Mouse (Mus musculus) lung, adult 2 months (tissue): ENCODE data around the gene Siah2. TPM values are rescaled to one million over a fixed set of nuclear protein-coding genes. Genes with fewer than 3 reads are reported as not detected.
A peak's percentile ranks its signal among the peaks of the same experiment; 100 is the strongest.

Experiments used
- DNase-seq: peaks from one replicate; pipeline ENCODE4 v3.0.0; 2022
- H3K4me1 ChIP-seq: fragments of 200-500 bp; 2 replicates; pipeline ENCODE4 v1.6.1; 2011; ENCODE audit warnings: low read length; ENCODE audit not compliant: control insufficient read depth, insufficient read depth
- H3K4me3 ChIP-seq: fragments of 200-500 bp; replicated peaks from 2 replicates; pipeline ENCODE3; 2011; ENCODE audit warnings: low read depth, mild to moderate bottlenecking, control low read depth, low read length; ENCODE audit errors: extremely low read depth
- CTCF ChIP-seq: fragments of 200-500 bp; IDR thresholded peaks from 2 replicates; pipeline ENCODE4 v1.5.1; 2011; ENCODE audit warnings: mild to moderate bottlenecking, low read length, control low read depth; ENCODE audit not compliant: insufficient read depth
- POLR2A ChIP-seq: fragments of 200-500 bp; IDR thresholded peaks from 2 replicates; pipeline ENCODE4 v1.6.1; 2011; ENCODE audit warnings: low read depth, mild to moderate bottlenecking, control low read depth, low read length, borderline replicate concordance; ENCODE audit errors: extremely low read depth
- WGBS: fragments of 180-500 bp; shearing (Covaris S2); methylation state at CpG from one replicate; pipeline ENCODE4 v1.1.7; 2018; 5-methylcytosine and 5-hydroxymethylcytosine counted together
- polyA plus RNA-seq: library from polyadenylated mRNA; depleted of rRNA; stranded (reverse); fragments of >200 nt; gene quantifications from 2 replicates; pipeline ENCODE4 v1.2.3, GENCODE M21; 2012

Siah2 gene
- polyA plus RNA-seq, 1 experiment, result 14.4 TPM

DNA sequence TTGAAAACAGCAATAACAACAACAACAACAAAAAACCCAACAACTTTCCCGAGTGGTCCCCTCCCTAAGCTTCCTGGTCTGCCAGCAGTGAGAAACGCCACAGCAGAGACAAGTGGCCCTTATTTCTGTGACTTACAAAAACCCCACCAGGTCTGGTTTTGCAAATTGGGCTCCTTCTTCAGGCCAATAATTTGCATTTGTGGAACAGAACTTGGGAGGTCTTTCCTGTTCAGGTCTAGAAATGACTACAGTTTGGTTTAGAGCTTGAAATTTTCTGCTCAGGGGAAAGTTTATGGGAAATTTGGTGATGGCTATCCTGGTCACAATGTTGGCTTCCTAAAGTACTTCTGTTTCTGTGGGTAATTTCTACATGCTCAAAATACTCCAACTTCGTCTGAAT is 4.6 kb upstream of the Siah2 start:
- no peak overlapping the region for H3K4me3 ChIP-seq
- H3K4me1 ChIP-seq, result peaks cover 2% of the 10 kb centered on the region; the same call in 1 of the 2 replicates
- DNase-seq, result no peak
- WGBS, result 65% methylated on average over 3 of the region's 3 CpGs
- TF ChIP-seq CTCF (no peak), POLR2A (no peak)

DNA sequence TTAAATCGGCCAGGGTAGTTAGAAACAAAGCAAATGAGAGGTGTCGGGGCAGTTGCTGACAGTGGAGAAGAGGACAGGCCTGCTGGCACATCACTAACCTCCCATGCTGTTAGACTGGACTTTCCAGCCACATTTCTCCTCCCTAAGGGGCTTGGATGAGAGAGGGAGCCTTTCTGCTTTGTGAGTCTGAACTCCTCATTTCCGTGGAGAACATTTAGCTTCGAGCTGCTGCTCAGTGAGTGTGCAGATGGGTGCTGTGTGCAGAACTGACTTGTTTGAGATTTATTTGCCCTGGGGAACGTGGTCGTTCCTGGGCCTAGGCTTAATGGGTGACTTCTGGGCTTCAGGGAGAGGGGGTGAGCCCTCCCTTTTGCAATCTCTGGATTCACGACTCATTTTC is 3.3 kb upstream of the Siah2 start:
- no peak for DNase-seq
- 51% methylated on average over 7 of the region's 7 CpGs for WGBS
- TF ChIP-seq CTCF, result no peak
- TF ChIP-seq POLR2A, result no peak

DNA sequence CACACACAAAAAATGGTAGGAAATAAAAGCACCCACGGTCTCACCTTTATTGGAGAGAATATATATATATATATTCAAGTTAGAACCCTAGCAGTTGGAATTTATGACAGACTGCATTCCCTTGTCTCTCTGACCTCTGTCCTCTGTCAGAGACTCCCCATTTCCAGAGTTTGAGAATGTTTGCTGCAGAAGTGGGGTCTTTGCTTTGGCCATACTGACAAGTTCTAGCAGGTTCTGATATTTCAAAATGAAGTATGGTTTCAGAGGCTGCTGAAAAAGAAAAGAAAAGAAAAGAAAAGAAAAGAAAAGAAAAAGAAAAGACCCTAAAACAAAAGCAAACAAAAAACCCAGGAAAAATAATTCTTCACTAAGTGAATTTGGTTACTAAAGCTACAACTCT is 2.8 kb upstream of the Siah2 start:
- Histone ChIP-seq H3K4me3 (no peak overlapping the region), H3K4me1 (peaks cover 2% of the 10 kb centered on the region; the same call in 1 of the 2 replicates)
- TF ChIP-seq CTCF (no peak), POLR2A (no peak)
- DNase-seq, result no peak
- WGBS, result 83% methylated on average over 1 of the region's 1 CpGs

More for the DNA sequence above, 3.3 kb upstream of the Siah2 start:
- Histone ChIP-seq H3K4me3 (no peak overlapping the region), H3K4me1 (peaks cover 2% of the 10 kb centered on the region; the same call in 1 of the 2 replicates)

DNA sequence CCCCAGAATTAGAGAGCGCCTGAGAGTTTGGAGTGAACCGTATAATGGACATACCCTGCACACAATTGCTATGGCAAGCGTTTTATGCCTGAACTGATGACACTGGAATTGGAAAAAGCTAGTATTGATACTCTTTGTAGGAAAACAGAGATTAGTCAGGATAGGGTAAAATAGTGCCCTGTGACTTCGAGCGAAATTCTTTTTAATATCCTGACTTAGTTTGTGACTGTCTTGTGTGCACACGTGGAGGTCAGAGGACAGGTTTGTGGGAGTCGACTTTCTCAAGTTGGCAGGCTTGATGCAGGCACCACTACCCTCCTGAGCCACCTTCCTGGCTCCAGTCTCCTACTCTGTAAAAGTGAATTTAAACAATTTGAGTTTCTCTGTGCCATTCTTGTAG is 1.1 kb upstream of the Siah2 start:
- 76% methylated on average over 7 of the region's 7 CpGs for WGBS
- DNase-seq, result no peak

DNA sequence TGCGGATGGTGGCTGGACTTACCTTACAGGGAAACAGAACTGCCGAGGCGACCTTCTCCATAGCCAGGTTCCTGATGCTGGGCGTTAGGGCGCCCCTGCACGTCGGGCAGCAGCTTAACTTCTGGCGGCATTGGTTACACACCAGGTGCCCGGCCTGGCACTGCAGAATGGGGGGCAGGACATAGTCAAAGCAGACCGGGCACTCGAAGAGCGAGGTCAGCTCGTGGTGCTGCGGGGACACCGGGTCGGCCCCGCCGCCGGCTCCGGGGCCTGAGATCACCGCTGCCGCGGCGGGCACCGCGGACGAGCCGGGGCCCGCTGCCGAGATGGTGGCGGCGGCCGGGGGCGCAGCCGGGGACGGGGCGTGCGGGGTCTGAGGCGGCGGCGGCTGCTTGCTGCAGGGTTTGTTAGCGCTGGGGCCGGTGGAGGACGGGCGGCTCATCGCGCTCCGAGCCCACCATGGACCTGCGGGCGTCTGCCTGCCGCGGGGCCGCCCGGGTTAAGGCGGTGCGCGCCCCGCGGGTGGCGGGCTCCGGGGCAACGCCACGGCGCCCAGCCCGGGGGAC is 743 bp downstream of the Siah2 start:
- DNase-seq, result peak; percentile 69
- TF ChIP-seq CTCF (no peak), POLR2A (no peak)
- peak overlapping the region; percentile 86 for H3K4me3 ChIP-seq
- WGBS, result under 1% methylated on average over 63 of the region's 65 CpGs
- H3K4me1 ChIP-seq, result peaks cover 2% of the 10 kb centered on the region; the same call in 1 of the 2 replicates

More for the DNA sequence above, 1.1 kb upstream of the Siah2 start:
- TF ChIP-seq POLR2A (no peak), CTCF (no peak)
- H3K4me1 ChIP-seq, result peaks cover 2% of the 10 kb centered on the region; the same call in 1 of the 2 replicates
- H3K4me3 ChIP-seq, result no peak overlapping the region

- under 1% methylated on average over 24 of the region's 24 CpGs for WGBS
- H3K4me3 ChIP-seq, result peak overlapping the region; percentile 86
- peak; percentile 70 for DNase-seq
- no peak for TF ChIP-seq CTCF
- 0 out of 2 replicates have a peak, but pooled peaks have one; percentile 23 for TF ChIP-seq POLR2A
- peaks cover 2% of the 10 kb centered on the region; the same call in 1 of the 2 replicates for H3K4me1 ChIP-seq
These were observed 1.4 kb downstream of the Siah2 start for GRCm38 (mm10) chr3:58690619-58691373.

GRCm38 (mm10) chr3:58689721-58690120 is 2.5 kb downstream of the Siah2 start:
- TF ChIP-seq POLR2A (no peak), CTCF (no peak)
- no peak overlapping the region for H3K4me3 ChIP-seq
- 55% methylated on average over 3 of the region's 3 CpGs for WGBS

GRCm38 (mm10) chr3:58689105-58689504 is 3.1 kb downstream of the Siah2 start:
- TF ChIP-seq CTCF, result no peak
- TF ChIP-seq POLR2A, result no peak
- no peak for DNase-seq
- Histone ChIP-seq H3K4me1 (peaks cover 2% of the 10 kb centered on the region; the same call in 1 of the 2 replicates), H3K4me3 (no peak overlapping the region)
- WGBS, result 82% methylated on average over 7 of the region's 7 CpGs

More at GRCm38 (mm10) chr3:58689721-58690120, 2.5 kb downstream of the Siah2 start:
- H3K4me1 ChIP-seq, result peaks cover 2% of the 10 kb centered on the region; the same call in 1 of the 2 replicates
- DNase-seq, result no peak

- TF ChIP-seq CTCF (no peak), POLR2A (no peak)
- 93% methylated on average over 4 of the region's 4 CpGs for WGBS
- H3K4me1 ChIP-seq, result peaks cover 2% of the 10 kb centered on the region; the same call in 1 of the 2 replicates
- no peak for DNase-seq
- no peak overlapping the region for H3K4me3 ChIP-seq
These were observed 3.6 kb downstream of the Siah2 start for GRCm38 (mm10) chr3:58688551-58688950.
